In the genomic region with DNA sequence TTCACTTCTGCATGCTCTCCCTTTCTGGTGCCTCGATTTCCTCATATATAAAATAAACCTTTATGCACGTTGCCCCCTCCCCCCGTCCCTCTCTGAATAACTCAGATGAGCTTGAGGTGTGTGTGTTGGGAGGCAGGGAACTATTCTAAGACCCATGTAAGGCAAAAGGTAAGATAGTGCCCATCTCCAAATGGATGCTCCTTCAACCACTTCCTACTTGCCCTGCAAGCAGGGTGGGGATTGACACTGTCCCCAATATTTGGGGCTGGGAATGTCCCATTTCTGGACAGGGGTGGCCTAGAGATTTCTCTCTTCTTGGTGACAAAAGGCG, we compare ENCODE assay signal across 10 mouse cellular contexts. TPM values are rescaled to one million over a fixed set of nuclear protein-coding genes. Genes with fewer than 3 reads are reported as not detected.
DNase-seq lines count a peak whose midpoint lies in the region; ATAC-seq and TF ChIP-seq lines count a peak whose summit lies in the region.
"Had no signal": no experiment of that assay in that cellular context is flagged by ENCODE, and none has a peak within 500 bp of the region (broad histone marks: within the 10 kb centered on the region; RNA-seq: fewer than 3 reads in every experiment).

No protein-coding gene starts in this region.

- peaks cover 7% of the 10 kb centered on the region for H3K4me1 ChIP-seq in heart, postnatal 0 days (ENCODE audit: control insufficient read depth, insufficient read depth)
- H3K4me1 ChIP-seq in embryonic facial prominence, embryonic 10.5 days, result peaks cover 51% of the 10 kb centered on the region
- peaks cover 29% of the 10 kb centered on the region for H3K4me1 ChIP-seq in hindbrain, embryonic 16.5 days (ENCODE audit: control insufficient read depth, insufficient read depth, low read depth, low read length)
- H3K4me1 ChIP-seq in midbrain, embryonic 13.5 days (replicated peaks), result peaks cover 40% of the 10 kb centered on the region

- peaks cover 30% of the 10 kb centered on the region for H3K27me3 ChIP-seq in heart, postnatal 0 days (ENCODE audit: control insufficient read depth, insufficient read depth, low read length)
- H3K27me3 ChIP-seq in embryonic facial prominence, embryonic 10.5 days (replicated peaks; ENCODE audit: low read depth, poor library complexity, severe bottlenecking), result peaks cover 58% of the 10 kb centered on the region
- peaks cover 8% of the 10 kb centered on the region for H3K27me3 ChIP-seq in hindbrain, embryonic 16.5 days (replicated peaks; ENCODE audit: control insufficient read depth, insufficient read depth, low read length)
- H3K27me3 ChIP-seq in midbrain, embryonic 13.5 days, result peaks cover 16% of the 10 kb centered on the region; the same call in 1 of the 2 replicates

- no peak for DNase-seq in heart, postnatal 0 days (ENCODE audit: low spot score)
- no peak for DNase-seq in heart, adult 9 months (ENCODE audit: low spot score in 2 of 2)
- no peak for DNase-seq in embryonic facial prominence, embryonic 10.5 days (ENCODE audit: low spot score)
- DNase-seq in spleen, adult 18-20 months, result no peak
- no peak for DNase-seq in left cerebral cortex, adult 9 months (ENCODE audit: low spot score in 2 of 2)
- no peak for DNase-seq in adrenal gland, postnatal 36 days
- DNase-seq: cerebellum, adult 9-10 months; right cerebral cortex, adult 18-20 months had no signal

- 4% methylated on average over 4 of the region's 4 CpGs for WGBS in heart, postnatal 0 days
- 4% methylated on average over 4 of the region's 4 CpGs for WGBS in embryonic facial prominence, embryonic 10.5 days
- 2% methylated on average over 4 of the region's 4 CpGs for WGBS in hindbrain, embryonic 16.5 days
- 1% methylated on average over 4 of the region's 4 CpGs for WGBS in midbrain, embryonic 13.5 days

- peak overlapping the region; percentile 50 for H3K27ac ChIP-seq in heart, postnatal 0 days (ENCODE audit: low read depth)
- peak overlapping the region; percentile 84 for H3K27ac ChIP-seq in embryonic facial prominence, embryonic 10.5 days (replicated peaks)
- no peak overlapping the region for H3K27ac ChIP-seq in hindbrain, embryonic 16.5 days (ENCODE audit: low read depth, low read length)
- peak overlapping the region; percentile 52 for H3K27ac ChIP-seq in midbrain, embryonic 13.5 days

- H3K36me3 ChIP-seq in heart, postnatal 0 days (replicated peaks; ENCODE audit: control insufficient read depth, insufficient read depth, low read length), result no peaks in the 10 kb centered on the region
- no peaks in the 10 kb centered on the region for H3K36me3 ChIP-seq in embryonic facial prominence, embryonic 10.5 days (replicated peaks)
- H3K36me3 ChIP-seq in hindbrain, embryonic 16.5 days (ENCODE audit: control insufficient read depth, insufficient read depth, low read length), result no peaks in the 10 kb centered on the region
- no peaks in the 10 kb centered on the region for H3K36me3 ChIP-seq in midbrain, embryonic 13.5 days

- H3K9me3 ChIP-seq in heart, postnatal 0 days (replicated peaks; ENCODE audit: control insufficient read depth, low read length), result 0 out of 2 replicates have a peak, but pooled peaks cover 5% of the 10 kb centered on the region
- H3K9me3 ChIP-seq in embryonic facial prominence, embryonic 10.5 days, result peaks cover 12% of the 10 kb centered on the region; the same call in 1 of the 2 replicates
- no peaks in the 10 kb centered on the region; the same call in 1 of the 2 replicates for H3K9me3 ChIP-seq in hindbrain, embryonic 16.5 days (ENCODE audit: control insufficient read depth, low read length)
- 0 out of 2 replicates have a peak, but pooled peaks cover 4% of the 10 kb centered on the region for H3K9me3 ChIP-seq in midbrain, embryonic 13.5 days

- no peak for TF ChIP-seq CTCF in heart, postnatal 0 days (IDR thresholded peaks at IDR 0.05; ENCODE audit: low read depth)

- peak overlapping the region; percentile 58 for H3K4me3 ChIP-seq in heart, postnatal 0 days (ENCODE audit: low read depth, low read length)
- peak overlapping the region; percentile 62 for H3K4me3 ChIP-seq in embryonic facial prominence, embryonic 10.5 days
- peak overlapping the region; percentile 57 for H3K4me3 ChIP-seq in hindbrain, embryonic 16.5 days (ENCODE audit: low read length)
- peak overlapping the region; percentile 70 for H3K4me3 ChIP-seq in midbrain, embryonic 13.5 days (replicated peaks)

- peak overlapping the region; percentile 88 for H3K4me2 ChIP-seq in heart, postnatal 0 days (ENCODE audit: low read depth, low read length)
- H3K4me2 ChIP-seq in hindbrain, embryonic 16.5 days (ENCODE audit: low read length), result peak overlapping the region; percentile 72
- H3K4me2 ChIP-seq in midbrain, embryonic 13.5 days (replicated peaks), result peak overlapping the region; percentile 80

- no peak for ATAC-seq in heart, postnatal 0 days (ENCODE audit: insufficient read depth, low read depth)
- no peak for ATAC-seq in hindbrain, embryonic 16.5 days
- peak; percentile 46 for ATAC-seq in midbrain, embryonic 13.5 days

- no peak overlapping the region; the same call in 1 of the 2 replicates for H3K9ac ChIP-seq in heart, postnatal 0 days (replicated peaks; ENCODE audit: low read depth, low read length)
- peak overlapping the region; percentile 72; the same call in 1 of the 2 replicates for H3K9ac ChIP-seq in hindbrain, embryonic 16.5 days (ENCODE audit: low read depth, low read length)
- H3K9ac ChIP-seq in midbrain, embryonic 13.5 days (replicated peaks), result peak overlapping the region; percentile 84; the same call in 1 of the 2 replicates

- no peak for TF ChIP-seq EP300 in heart, postnatal 0 days (IDR thresholded peaks at IDR 0.05; ENCODE audit: low read depth)

RNA-seq across cellular contexts. Expression of gene Tox2, which starts 0.4 kb away (rescaled TPM):
- total RNA-seq in heart, postnatal 0 days (2014; rRNA removed; ENCODE audit: low replicate concordance), result 0.19 and 1.0 TPM in 2 replicates
- polyA plus RNA-seq in heart, postnatal 0 days (2015; fragmentation: Nextera tagmentation; extraction: Ambion mirVana), result 1.2 and 1.7 TPM in 2 replicates
- 16.3 and 17.8 TPM in 2 replicates for polyA plus RNA-seq in embryonic facial prominence, embryonic 10.5 days (2016; fragmentation: Nextera tagmentation; extraction: Ambion mirVana)
- polyA plus RNA-seq in hindbrain, embryonic 16.5 days (2015; fragmentation: Nextera tagmentation; extraction: Ambion mirVana), result 23.0 and 33.7 TPM in 2 replicates
- polyA plus RNA-seq in midbrain, embryonic 13.5 days (2015; fragmentation: Nextera tagmentation; extraction: Ambion mirVana), result 38.8 and 44.2 TPM in 2 replicates
- total RNA-seq in adrenal gland, postnatal 36 days (2021), result 10 to 100 TPM in 1 of 2 experiments, 1 to 10 TPM in 1; 1.6 to 12.0 TPM
